Mouse (Mus musculus): Measurements from ENCODE around the gene Htr1a. TPM values are rescaled to one million over a fixed set of nuclear protein-coding genes. Genes with fewer than 3 reads are reported as not detected.

Htr1a gene
- not detected in 2 replicates for total RNA-seq (2015)
- not detected in 2 replicates for total RNA-seq (2017)

DNA sequence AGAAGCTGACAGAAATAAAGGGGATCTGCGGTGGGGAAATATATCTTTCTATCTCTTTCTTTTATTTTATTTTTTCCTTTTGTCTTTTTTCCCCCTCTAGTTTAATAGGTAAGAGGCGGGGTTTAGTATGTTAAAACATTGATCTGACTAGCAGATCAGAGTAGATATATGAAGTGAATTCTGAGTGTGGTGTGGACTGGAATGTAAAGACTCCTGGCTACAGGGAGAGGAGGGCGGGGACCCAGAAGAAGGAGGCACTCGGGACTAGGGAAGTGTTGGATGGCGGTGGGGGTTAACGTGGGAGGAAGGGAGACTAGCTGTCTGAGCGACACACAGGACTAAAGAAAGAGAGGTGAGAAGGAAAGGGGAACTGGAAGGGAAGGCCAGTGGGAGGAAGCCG lies at the start of gene Htr1a:
TSS of gene Htr1a (plus strand) at position 301 of the 400 bp plus-strand sequence.
- no peak for ATAC-seq (ENCODE audit: poor library complexity, severe bottlenecking)

DNA sequence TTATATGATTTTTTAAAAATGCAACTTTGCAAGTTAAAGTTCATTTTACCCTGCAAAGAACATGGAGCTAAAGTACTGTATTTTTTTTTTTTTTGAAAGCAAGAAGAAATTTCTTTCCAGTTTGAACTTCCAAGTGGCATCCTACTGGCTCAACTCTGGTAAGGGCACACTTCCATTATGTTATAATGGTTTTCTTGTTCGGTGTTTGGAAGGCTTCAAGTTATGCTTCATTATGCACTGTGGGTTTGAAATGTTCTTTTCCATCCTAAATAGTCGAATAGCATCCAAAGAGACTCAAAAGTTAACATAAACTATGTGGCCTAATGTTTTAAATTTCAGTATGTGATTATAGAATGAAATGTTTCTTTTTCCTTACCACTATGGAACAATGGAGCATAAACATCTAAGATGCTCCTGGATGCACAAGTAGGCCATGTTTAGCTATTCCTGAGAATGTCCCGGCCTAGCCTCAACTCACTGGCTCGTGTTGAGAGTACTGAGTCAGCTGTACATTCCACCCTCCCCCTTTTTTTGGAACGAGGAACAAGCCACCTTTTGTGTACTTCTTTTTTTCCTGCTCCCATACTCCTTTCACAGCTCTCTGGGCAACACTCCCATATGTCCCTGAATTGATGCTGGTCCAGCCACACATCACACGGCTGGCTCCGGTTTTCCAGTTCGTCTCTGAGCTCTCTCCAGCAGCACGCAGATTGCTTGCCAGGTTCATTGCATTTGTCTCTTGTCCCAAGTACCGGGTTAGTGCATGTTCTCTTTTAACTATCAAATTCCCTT lies 31.7 kb upstream of the Htr1a start:
- no peak for ATAC-seq (ENCODE audit: poor library complexity, severe bottlenecking)

- no peak for ATAC-seq (ENCODE audit: poor library complexity, severe bottlenecking)
Measured at GRCm38 (mm10) chr13:105412327-105412722, 31.1 kb upstream of the Htr1a start.

DNA sequence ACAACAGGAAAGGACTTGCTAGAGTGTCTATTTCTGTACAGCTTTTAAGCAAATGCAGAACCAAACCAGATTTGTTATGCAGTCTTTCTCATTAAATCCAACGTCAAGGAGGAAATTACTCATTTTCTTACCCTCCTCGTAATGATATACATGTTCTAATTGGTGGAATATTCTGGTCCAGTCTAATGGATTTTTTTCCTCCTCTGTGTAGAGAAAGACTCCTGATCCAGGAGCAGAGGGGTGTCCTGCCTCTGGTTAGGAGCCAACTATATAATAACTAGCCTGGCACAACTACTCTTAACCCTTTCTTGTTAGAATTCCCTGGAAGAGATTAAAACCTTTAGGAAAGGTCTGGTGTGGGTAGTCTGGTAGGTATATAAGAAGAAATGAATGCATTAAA lies 10.3 kb upstream of the Htr1a start:
- ATAC-seq (ENCODE audit: poor library complexity, severe bottlenecking): no peak

DNA sequence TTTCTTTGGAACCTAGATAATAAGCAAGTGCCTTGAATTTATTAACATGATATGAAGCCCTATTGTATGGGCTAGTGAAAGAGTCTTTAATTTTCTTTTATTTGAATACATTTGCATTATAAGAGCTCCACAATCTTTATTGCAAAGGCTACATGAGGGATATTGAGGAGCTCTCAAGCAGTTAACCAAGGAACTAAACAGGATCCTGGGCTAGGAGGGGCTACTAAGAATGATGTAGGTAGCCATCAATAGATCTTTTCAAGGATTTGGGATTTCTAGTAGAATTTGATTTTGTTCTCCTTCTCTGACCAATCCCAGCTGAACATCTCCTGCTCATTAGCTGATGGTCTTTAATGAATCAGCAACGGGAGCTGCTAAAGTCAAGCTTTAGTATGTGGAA lies 9.8 kb upstream of the Htr1a start:
- ATAC-seq (ENCODE audit: poor library complexity, severe bottlenecking): no peak

DNA sequence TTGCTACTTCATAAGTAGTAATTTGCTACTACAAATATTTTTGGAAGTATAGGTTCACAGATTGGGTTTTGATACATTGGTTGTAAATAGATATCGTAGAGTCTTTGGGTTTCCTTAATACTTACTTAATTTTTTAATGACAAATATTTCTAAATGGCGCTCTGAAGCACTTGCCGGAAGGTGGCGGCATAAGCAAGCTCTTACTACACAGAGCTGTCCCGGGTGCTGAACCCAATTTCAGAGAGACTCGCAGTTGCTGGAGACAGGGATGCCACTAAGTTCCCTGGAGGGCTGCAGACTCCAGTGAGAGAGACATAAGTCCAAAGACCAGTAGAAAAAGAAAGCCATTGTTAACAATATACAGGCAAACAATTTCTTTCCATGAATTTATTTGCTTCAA lies 863 bp upstream of the Htr1a start:
- 0 out of 2 replicates have a peak, but pooled peaks have one; percentile 37 for ATAC-seq (ENCODE audit: poor library complexity, severe bottlenecking)

DNA sequence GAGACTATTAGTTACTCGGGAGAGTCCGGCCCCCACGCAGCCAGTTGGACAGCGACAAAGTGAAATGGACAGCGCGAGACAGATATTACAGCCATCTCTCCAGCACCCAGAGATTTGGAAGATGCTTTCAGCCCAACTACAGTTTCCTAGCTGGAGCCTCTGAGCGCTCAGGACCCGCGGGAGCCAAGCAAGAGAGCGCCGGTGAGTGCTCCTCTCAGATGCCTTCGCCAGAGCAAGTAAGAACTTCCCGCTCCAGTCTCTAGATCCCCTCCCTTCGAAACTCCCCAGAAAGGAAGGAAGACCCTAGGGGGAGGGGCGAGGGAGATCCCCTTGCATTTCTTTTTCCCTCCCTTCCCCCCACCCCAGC lies 415 bp downstream of the Htr1a start:
- ATAC-seq (ENCODE audit: poor library complexity, severe bottlenecking): no peak

DNA sequence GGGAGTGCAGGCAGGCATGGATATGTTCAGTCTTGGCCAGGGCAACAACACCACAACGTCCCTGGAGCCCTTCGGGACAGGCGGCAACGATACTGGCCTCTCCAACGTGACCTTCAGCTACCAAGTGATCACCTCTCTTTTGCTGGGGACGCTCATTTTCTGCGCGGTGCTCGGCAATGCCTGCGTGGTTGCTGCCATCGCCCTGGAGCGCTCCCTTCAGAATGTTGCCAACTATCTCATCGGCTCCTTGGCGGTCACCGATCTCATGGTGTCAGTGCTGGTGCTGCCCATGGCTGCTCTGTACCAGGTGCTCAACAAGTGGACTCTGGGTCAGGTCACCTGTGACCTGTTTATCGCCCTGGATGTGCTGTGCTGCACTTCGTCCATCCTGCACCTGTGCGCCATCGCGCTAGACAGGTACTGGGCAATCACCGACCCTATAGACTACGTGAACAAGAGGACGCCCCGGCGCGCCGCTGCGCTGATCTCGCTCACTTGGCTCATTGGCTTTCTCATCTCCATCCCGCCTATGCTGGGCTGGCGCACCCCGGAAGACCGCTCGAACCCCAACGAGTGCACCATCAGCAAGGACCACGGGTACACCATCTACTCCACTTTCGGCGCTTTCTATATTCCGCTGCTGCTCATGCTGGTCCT lies 927 bp downstream of the Htr1a start:
- ATAC-seq (ENCODE audit: poor library complexity, severe bottlenecking): no peak

DNA sequence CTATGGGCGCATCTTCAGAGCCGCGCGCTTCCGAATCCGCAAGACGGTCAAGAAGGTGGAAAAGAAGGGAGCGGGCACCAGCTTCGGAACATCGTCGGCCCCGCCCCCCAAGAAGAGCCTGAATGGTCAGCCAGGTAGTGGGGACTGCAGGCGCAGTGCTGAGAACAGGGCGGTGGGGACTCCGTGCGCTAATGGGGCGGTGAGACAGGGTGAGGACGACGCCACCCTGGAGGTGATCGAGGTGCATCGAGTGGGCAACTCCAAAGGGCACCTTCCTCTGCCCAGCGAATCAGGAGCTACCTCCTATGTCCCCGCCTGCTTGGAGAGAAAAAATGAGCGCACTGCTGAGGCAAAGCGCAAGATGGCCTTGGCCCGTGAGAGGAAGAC lies 1.4 kb downstream of the Htr1a start:
- ATAC-seq (ENCODE audit: poor library complexity, severe bottlenecking): no peak

DNA sequence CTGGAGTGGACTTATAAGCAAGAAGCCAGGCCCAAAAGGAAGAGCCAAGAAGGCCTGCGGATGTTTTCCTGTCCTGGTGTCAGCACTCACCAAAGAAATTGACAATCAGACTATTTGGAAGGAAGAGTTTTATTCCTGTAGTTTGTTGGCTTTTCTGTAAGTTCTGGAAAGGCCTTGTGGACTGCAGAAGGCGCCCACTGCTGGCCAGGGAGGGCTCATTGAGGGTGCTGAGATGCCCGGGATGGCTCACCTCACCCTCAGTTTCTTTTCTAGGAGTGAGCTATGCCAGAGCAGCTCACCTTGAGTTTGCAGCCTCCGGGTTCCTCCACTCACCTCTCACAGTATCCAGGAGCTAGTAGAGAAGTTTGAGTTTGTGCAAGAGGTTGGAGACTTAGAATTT lies 2.8 kb downstream of the Htr1a start:
- no peak for ATAC-seq (ENCODE audit: poor library complexity, severe bottlenecking)

- no peak for ATAC-seq (ENCODE audit: poor library complexity, severe bottlenecking)
Measured at GRCm38 (mm10) chr13:105447695-105448094, 4.3 kb downstream of the Htr1a start.

GRCm38 (mm10) chr13:105451536-105451935 lies 8.1 kb downstream of the Htr1a start:
- ATAC-seq (ENCODE audit: poor library complexity, severe bottlenecking): no peak

Other genes with a start within 250 kb of the Htr1a start
- gene Rnf180, start 148.8 kb upstream of the Htr1a start, total RNA-seq (2015): 0.21 and 0.71 TPM in 2 replicates
- 0.37 TPM in 1 of 2 replicates, not detected in the other for gene Rnf180, start 148.8 kb upstream of the Htr1a start, total RNA-seq (2017)

Measured in megakaryocyte, adult 5-6 weeks (primary cell).